Mouse (Mus musculus) small intestine, adult 10 weeks (tissue): Measurements from ENCODE around the gene Flrt2. TPM values are rescaled to one million over a fixed set of nuclear protein-coding genes. Genes with fewer than 3 reads are reported as not detected.

Experiments
- polyA plus RNA-seq: library from polyadenylated mRNA; stranded (reverse); fragments of 350-450 nt; fragmentation: Illumina TruSeq; extraction: RNeasy Lipid Tissue Mini Kit (QIAGEN cat#74804); gene quantifications from one replicate; pipeline ENCODE4 v1.2.3, GENCODE M21; 2014; ENCODE audit warnings: low replicate concordance

The Flrt2 gene
- 1.6 TPM for polyA plus RNA-seq

DNA sequence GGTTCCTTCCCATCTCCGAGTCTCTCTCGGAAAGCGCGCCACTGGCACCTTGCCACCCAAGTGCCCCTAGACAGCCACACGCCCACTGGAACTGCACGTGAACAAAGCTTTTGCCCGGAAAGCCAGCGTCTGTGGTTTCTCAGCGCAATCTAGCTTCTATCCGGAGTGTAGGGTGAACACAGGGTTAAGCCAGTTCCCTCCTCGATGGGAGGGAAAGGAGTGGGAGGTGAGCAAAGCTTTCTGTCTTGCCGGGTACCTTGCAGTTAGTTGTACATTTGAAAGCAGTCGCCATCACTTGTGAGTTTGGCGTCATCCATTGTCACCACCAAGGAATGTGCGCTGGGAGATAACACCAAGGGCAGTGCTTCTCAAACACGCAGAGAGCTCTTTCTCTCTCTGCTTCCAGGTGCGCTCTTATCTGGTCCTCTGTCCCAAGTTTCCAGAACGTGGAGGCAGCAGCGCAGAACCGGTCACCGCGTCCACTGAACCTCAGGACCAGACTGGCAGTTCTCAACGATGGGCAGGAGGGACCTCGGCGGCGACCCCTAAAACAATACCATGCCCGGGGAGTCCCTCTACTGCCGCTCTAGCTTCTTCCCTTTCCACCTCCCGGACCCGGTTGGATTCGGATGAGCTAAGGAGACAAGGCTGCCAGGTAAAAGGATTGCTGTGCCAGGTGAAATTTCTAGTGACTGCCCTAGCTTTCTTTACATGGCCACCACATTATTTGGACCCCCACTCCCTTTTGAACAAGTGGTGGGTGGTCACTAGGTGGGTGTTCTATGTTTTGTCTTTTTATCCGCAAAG, at the start of gene Flrt2:
Flrt2 (plus strand) TSS at position 266 of the 807 bp plus-strand sequence.

